Mouse (Mus musculus) liver, embryonic 11.5 days (tissue): ENCODE results near the gene Fancf. TPM values are rescaled to one million over a fixed set of nuclear protein-coding genes. Genes with fewer than 3 reads are reported as not detected.

ENCODE experiments used
- ATAC-seq: fragments of 200-750 bp; cut with Nextera tagmentation; replicated peaks from 2 replicates; pipeline ENCODE4 v1.8.0; 2017; ENCODE audit warnings: moderate number of reproducible peaks, mild to moderate bottlenecking, moderate TSS enrichment, moderate library complexity; ENCODE audit not compliant: low FRiP score
- DNase-seq: peaks from one replicate; pipeline ENCODE4 v3.0.0-alpha.2; 2017; ENCODE audit warnings: low spot score
- H3K27ac ChIP-seq: fragments of 300-500 bp; sonication (generic); 2 replicates; pipeline ENCODE4 v1.5.1; 2014; ENCODE audit warnings: mild to moderate bottlenecking, low read depth, low read length, control low read depth
- H3K27me3 ChIP-seq: fragments of 300-500 bp; sonication (generic); replicated peaks from 2 replicates; pipeline ENCODE4 v1.6.1; 2014; ENCODE audit warnings: low read length, mixed read lengths; ENCODE audit not compliant: control insufficient read depth, insufficient read depth
- H3K36me3 ChIP-seq: fragments of 300-500 bp; sonication (generic); 2 replicates; pipeline ENCODE4 v1.6.1; 2014; ENCODE audit warnings: mild to moderate bottlenecking, low read length, moderate library complexity, mixed read lengths; ENCODE audit not compliant: control insufficient read depth, insufficient read depth
- H3K4me1 ChIP-seq: fragments of 300-500 bp; sonication (generic); replicated peaks from 2 replicates; pipeline ENCODE4 v1.6.1; 2014; ENCODE audit warnings: low read length, mixed read lengths; ENCODE audit not compliant: control insufficient read depth, insufficient read depth
- H3K4me2 ChIP-seq: fragments of 300-500 bp; sonication (generic); 2 replicates; pipeline ENCODE4 v1.6.1; 2014; ENCODE audit warnings: mild to moderate bottlenecking, control low read depth, moderate library complexity
- H3K4me3 ChIP-seq: fragments of 300-500 bp; sonication (generic); 2 replicates; pipeline ENCODE4 v1.5.1; 2014; ENCODE audit warnings: low read depth, low read length, control low read depth
- H3K9ac ChIP-seq: fragments of 300-500 bp; sonication (generic); 2 replicates; pipeline ENCODE4 v1.6.1; 2014; ENCODE audit warnings: low read depth, low read length, control low read depth
- H3K9me3 ChIP-seq: fragments of 300-500 bp; sonication (generic); 2 replicates; pipeline ENCODE4 v1.6.1; 2016; ENCODE audit warnings: low read length, inconsistent platforms, mixed read lengths; ENCODE audit not compliant: control insufficient read depth
- WGBS: fragments of 180-500 bp; shearing (Covaris S2); extraction: QIAGEN DNeasy Blood & Tissue Kit; methylation state at CpG from one replicate; pipeline ENCODE4 v1.1.7; 2014; 5-methylcytosine and 5-hydroxymethylcytosine counted together
- polyA plus RNA-seq: library from polyadenylated mRNA; unstranded; fragments of >200 nt; fragmentation: Nextera tagmentation; extraction: Ambion mirVana; gene quantifications from 2 replicates; pipeline ENCODE4 v1.2.1, GENCODE M21; 2014

Fancf gene
- polyA plus RNA-seq, 1 experiment from 2014 or later, result 18.4 TPM

GRCm38 (mm10) chr7:51885345-51885744 is 23.3 kb upstream of the Fancf start:
- Histone ChIP-seq H3K36me3 (no peaks in the 10 kb centered on the region), H3K9me3 (no peaks in the 10 kb centered on the region), H3K4me3 (no peak overlapping the region), H3K27ac (no peak overlapping the region), H3K4me1 (no peaks in the 10 kb centered on the region), H3K4me2 (no peak overlapping the region), H3K9ac (no peak overlapping the region), H3K27me3 (no peaks in the 10 kb centered on the region)
- ATAC-seq (no peak), DNase-seq (no peak)
- 68% methylated on average over 3 of the region's 3 CpGs for WGBS

GRCm38 (mm10) chr7:51880121-51880520 is 18.1 kb upstream of the Fancf start:
- H3K4me2 ChIP-seq, result no peak overlapping the region
- H3K9ac ChIP-seq, result no peak overlapping the region
- DNase-seq (no peak), ATAC-seq (no peak)
- no peak overlapping the region for H3K27ac ChIP-seq
- no peaks in the 10 kb centered on the region for H3K9me3 ChIP-seq
- H3K27me3 ChIP-seq, result no peaks in the 10 kb centered on the region
- H3K36me3 ChIP-seq, result no peaks in the 10 kb centered on the region
- WGBS, result 72% methylated on average over 4 of the region's 4 CpGs
- peaks cover 6% of the 10 kb centered on the region for H3K4me1 ChIP-seq
- H3K4me3 ChIP-seq, result no peak overlapping the region

GRCm38 (mm10) chr7:51879136-51879723 is 17.2 kb upstream of the Fancf start:
- WGBS, result 3% methylated on average over 17 of the region's 17 CpGs
- Histone ChIP-seq H3K4me2 (peak overlapping the region; percentile 81), H3K9me3 (no peaks in the 10 kb centered on the region), H3K9ac (peak overlapping the region; percentile 67), H3K36me3 (no peaks in the 10 kb centered on the region), H3K27me3 (no peaks in the 10 kb centered on the region), H3K4me1 (peaks cover 6% of the 10 kb centered on the region), H3K27ac (peak overlapping the region; percentile 38; the same call in 1 of the 2 replicates), H3K4me3 (peak overlapping the region; percentile 51)
- DNase-seq, result no peak
- ATAC-seq, result peak; percentile 79

GRCm38 (mm10) chr7:51878730-51879129 is 16.7 kb upstream of the Fancf start:
- 7% methylated on average over 8 of the region's 8 CpGs for WGBS
- Histone ChIP-seq H3K9me3 (no peaks in the 10 kb centered on the region), H3K27ac (peak overlapping the region; percentile 38; the same call in 1 of the 2 replicates), H3K36me3 (no peaks in the 10 kb centered on the region), H3K4me1 (peaks cover 6% of the 10 kb centered on the region), H3K9ac (peak overlapping the region; percentile 67), H3K4me2 (peak overlapping the region; percentile 81), H3K27me3 (no peaks in the 10 kb centered on the region), H3K4me3 (peak overlapping the region; percentile 51)
- DNase-seq (no peak), ATAC-seq (no peak)

GRCm38 (mm10) chr7:51876316-51876715 is 14.2 kb upstream of the Fancf start:
- no peak overlapping the region for H3K9ac ChIP-seq
- H3K9me3 ChIP-seq, result no peaks in the 10 kb centered on the region
- no peak overlapping the region for H3K27ac ChIP-seq
- ATAC-seq (no peak), DNase-seq (no peak)
- H3K4me3 ChIP-seq, result no peak overlapping the region
- peaks cover 6% of the 10 kb centered on the region for H3K4me1 ChIP-seq
- H3K4me2 ChIP-seq, result no peak overlapping the region
- H3K27me3 ChIP-seq, result no peaks in the 10 kb centered on the region
- H3K36me3 ChIP-seq, result no peaks in the 10 kb centered on the region

GRCm38 (mm10) chr7:51872597-51872996 is 10.5 kb upstream of the Fancf start:
- no peak overlapping the region for H3K9ac ChIP-seq
- H3K9me3 ChIP-seq, result no peaks in the 10 kb centered on the region
- H3K36me3 ChIP-seq, result no peaks in the 10 kb centered on the region
- no peak overlapping the region for H3K4me3 ChIP-seq
- no peak overlapping the region for H3K27ac ChIP-seq
- DNase-seq, result no peak
- no peak overlapping the region for H3K4me2 ChIP-seq
- no peak for ATAC-seq
- no peaks in the 10 kb centered on the region for H3K4me1 ChIP-seq
- no peaks in the 10 kb centered on the region for H3K27me3 ChIP-seq

- Histone ChIP-seq H3K4me2 (no peak overlapping the region), H3K9ac (no peak overlapping the region), H3K9me3 (no peaks in the 10 kb centered on the region), H3K4me1 (no peaks in the 10 kb centered on the region), H3K27ac (no peak overlapping the region), H3K27me3 (no peaks in the 10 kb centered on the region), H3K36me3 (no peaks in the 10 kb centered on the region), H3K4me3 (no peak overlapping the region)
- WGBS, result 80% methylated on average over 1 of the region's 1 CpGs
- ATAC-seq (no peak), DNase-seq (no peak)
Measured at GRCm38 (mm10) chr7:51872041-51872440, 10.0 kb upstream of the Fancf start.

GRCm38 (mm10) chr7:51867983-51868382 is 5.9 kb upstream of the Fancf start:
- Histone ChIP-seq H3K27me3 (no peaks in the 10 kb centered on the region), H3K36me3 (0 out of 2 replicates have a peak, but pooled peaks cover 2% of the 10 kb centered on the region), H3K9ac (no peak overlapping the region), H3K4me3 (no peak overlapping the region), H3K9me3 (no peaks in the 10 kb centered on the region), H3K4me2 (no peak overlapping the region), H3K27ac (no peak overlapping the region), H3K4me1 (peaks cover 4% of the 10 kb centered on the region; the same call in 1 of the 2 replicates)
- 81% methylated on average over 1 of the region's 1 CpGs for WGBS
- DNase-seq (no peak), ATAC-seq (no peak)

- no peaks in the 10 kb centered on the region for H3K9me3 ChIP-seq
Measured at GRCm38 (mm10) chr7:51865336-51865735, 3.3 kb upstream of the Fancf start.

More at GRCm38 (mm10) chr7:51865336-51865735, 3.3 kb upstream of the Fancf start:
- no peak for ATAC-seq
- Histone ChIP-seq H3K27ac (no peak overlapping the region), H3K4me2 (no peak overlapping the region), H3K4me1 (peaks cover 11% of the 10 kb centered on the region; the same call in 1 of the 2 replicates), H3K4me3 (no peak overlapping the region), H3K9ac (no peak overlapping the region), H3K36me3 (0 out of 2 replicates have a peak, but pooled peaks cover 2% of the 10 kb centered on the region), H3K27me3 (no peaks in the 10 kb centered on the region)
- no peak for DNase-seq
- WGBS, result 83% methylated on average over 1 of the region's 1 CpGs
